Mouse (Mus musculus): ENCODE data around the gene Dynll1. TPM values are rescaled to one million over a fixed set of nuclear protein-coding genes. Genes with fewer than 3 reads are reported as not detected.

Dynll1 gene
- polyA plus RNA-seq, 1 experiment from 2014 or later: 1,617 TPM

DNA sequence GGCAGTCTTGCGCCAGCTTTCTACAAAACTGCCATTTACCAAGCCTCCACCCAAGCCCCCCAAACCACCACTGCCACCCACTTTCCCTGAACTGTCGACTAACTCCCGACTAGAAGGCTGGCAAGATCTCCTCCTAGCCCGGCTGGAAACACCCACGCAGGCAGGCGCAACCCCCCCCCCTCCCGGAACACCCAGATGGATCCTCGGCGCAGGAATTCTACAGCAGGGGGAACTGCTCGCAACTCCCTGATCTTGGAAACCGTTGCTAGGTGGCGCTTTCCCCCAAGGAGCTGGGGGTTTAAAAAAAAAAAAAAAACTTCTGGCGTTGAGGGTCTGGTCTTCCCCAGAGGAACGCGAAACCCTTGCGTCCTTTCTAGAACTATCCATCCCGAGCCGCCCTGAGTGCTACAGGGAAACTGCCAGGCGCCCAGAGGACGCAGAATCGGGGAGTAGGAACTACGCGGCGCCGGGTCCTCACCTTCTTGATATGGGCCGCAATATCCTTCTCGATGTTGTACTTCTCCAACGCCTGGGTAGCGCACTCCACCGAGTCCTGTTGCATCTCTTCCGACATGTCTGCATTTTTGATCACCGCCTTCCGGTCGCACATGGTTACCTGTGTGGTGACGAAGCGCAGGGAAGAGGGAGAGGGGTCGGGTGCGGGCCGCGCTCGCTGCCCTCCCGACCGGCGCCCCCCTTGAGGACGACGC, 609 bp downstream of the Dynll1 start:
- ATAC-seq (replicated peaks; ENCODE audit: low FRiP score): no peak; the same call in 1 of the 2 replicates

DNA sequence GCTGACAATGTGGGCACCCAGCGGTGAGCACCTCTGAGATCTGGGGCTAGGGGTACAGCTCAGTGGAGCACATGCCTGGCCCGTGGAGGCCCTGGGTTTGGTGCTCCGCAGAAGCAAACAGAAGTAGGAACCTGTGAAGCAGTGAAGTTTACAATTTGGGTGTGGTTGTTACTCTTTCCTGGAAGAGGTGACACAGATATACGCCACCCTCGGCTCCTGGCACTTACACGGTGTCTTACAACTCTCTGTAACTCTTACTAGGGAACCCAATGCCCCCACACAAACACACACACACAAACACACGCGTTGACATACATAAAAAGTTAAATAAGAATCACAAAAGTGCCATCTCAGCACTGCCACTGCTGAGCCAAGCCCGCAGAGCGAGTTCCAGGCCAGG, 4.5 kb downstream of the Dynll1 start:
- WGBS: 79% methylated on average over 10 of the region's 10 CpGs
- no peaks in the 10 kb centered on the region for H3K9me3 ChIP-seq (replicated peaks)
- ATAC-seq (replicated peaks; ENCODE audit: low FRiP score): no peak
- no peak overlapping the region for H3K4me3 ChIP-seq (replicated peaks)
- H3K36me3 ChIP-seq: peaks cover 81% of the 10 kb centered on the region
- no peak overlapping the region for H3K9ac ChIP-seq
- no peak overlapping the region for H3K4me2 ChIP-seq
- H3K4me1 ChIP-seq: peaks cover 27% of the 10 kb centered on the region
- H3K27ac ChIP-seq: 0 out of 2 replicates have a peak overlapping the region, but pooled peaks have one; percentile 14
- H3K27me3 ChIP-seq: no peaks in the 10 kb centered on the region

More for the DNA sequence above, 609 bp downstream of the Dynll1 start:
- Histone ChIP-seq H3K4me2 (peak overlapping the region; percentile 71), H3K4me1 (peaks cover 38% of the 10 kb centered on the region), H3K36me3 (peaks cover 44% of the 10 kb centered on the region), H3K27ac (peak overlapping the region; percentile 95), H3K9me3 (replicated peaks) (no peaks in the 10 kb centered on the region), H3K4me3 (replicated peaks) (peak overlapping the region; percentile 77), H3K27me3 (no peaks in the 10 kb centered on the region), H3K9ac (peak overlapping the region; percentile 78)
- under 1% methylated on average over 46 of the region's 46 CpGs for WGBS

DNA sequence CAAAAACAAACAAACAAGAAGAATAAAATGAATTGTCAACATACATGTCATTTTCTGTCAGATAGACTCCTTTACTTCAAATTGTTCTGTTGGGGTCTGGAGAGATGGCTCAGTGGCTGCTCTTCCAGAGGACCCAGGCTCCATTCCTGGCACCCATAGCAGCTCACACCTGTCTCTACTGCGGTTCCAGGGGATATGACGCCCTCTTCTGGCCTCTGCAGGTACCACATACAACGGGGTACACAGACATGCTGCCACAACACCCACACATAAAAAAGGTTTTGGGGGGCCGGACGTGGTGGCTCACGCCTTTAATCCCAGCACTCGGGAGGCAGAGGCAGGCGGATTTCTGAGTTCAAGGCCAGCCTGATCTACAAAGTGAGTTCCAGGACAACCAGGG, 6.6 kb downstream of the Dynll1 start:
- ATAC-seq (replicated peaks; ENCODE audit: low FRiP score): no peak
- WGBS: 90% methylated on average over 8 of the region's 8 CpGs
- Histone ChIP-seq H3K9ac (no peak overlapping the region), H3K27ac (no peak overlapping the region), H3K27me3 (no peaks in the 10 kb centered on the region), H3K4me2 (no peak overlapping the region), H3K4me1 (peaks cover 21% of the 10 kb centered on the region), H3K4me3 (replicated peaks) (no peak overlapping the region), H3K9me3 (replicated peaks) (no peaks in the 10 kb centered on the region), H3K36me3 (peaks cover 98% of the 10 kb centered on the region)

DNA sequence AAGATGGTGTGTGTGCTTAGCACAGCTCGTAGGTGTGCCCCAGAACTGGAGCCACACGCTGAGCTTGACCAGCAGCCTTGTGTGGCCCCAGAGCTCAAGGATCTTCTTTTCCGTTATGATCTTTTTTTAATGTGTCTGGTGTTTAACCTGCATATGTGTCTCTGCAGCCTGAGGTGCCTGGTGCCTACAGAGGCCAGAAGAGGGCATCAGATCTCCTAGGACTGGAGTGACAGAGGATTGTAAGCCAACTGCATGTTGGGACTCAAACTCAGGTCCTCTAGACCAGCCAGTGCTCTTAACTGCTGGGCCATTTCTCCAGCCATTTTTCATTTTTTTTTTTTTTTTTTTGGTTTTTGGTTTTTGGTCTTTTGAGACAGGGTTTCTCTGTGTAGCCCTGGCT, 16.1 kb downstream of the Dynll1 start:
- H3K9ac ChIP-seq: no peak overlapping the region
- 91% methylated on average over 3 of the region's 3 CpGs for WGBS
- no peaks in the 10 kb centered on the region for H3K27me3 ChIP-seq
- H3K36me3 ChIP-seq: peaks cover 58% of the 10 kb centered on the region
- no peak overlapping the region for H3K4me3 ChIP-seq (replicated peaks)
- H3K4me2 ChIP-seq: no peak overlapping the region
- peaks cover 9% of the 10 kb centered on the region for H3K4me1 ChIP-seq
- no peaks in the 10 kb centered on the region for H3K9me3 ChIP-seq (replicated peaks)
- H3K27ac ChIP-seq: no peak overlapping the region
- ATAC-seq (replicated peaks; ENCODE audit: low FRiP score): no peak

DNA sequence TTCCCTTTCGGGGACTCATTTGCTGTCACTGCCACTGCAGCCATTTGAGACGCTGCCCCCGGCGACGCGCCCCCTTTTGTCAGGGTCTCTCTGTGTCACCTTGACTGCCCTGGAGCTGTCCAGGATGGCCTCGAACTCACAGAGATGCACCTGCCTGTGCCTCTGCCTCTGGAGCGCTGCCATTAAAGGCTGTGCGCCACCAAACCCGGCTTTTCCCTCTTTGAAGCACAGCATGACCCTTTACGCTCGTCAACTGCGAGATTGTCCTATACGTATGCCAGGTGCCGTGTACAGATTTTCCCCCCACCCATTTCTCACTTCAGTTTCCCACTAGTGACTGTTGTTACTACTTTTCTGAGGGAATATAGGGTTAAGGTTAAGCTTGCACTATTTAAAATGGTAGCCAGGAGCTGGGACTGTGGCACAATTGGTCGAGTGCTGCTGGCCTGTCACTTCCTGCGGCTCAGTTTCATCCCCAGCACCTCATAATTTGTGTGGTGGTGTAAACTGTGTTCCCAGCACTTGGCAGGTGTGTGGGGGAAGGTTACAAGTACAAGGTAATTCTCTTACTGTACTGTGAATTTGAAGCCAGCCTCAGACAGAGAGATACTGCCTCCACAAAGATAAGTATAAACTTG, 20.6 kb downstream of the Dynll1 start:
- H3K9ac ChIP-seq: peak overlapping the region; percentile 88
- H3K27me3 ChIP-seq: no peaks in the 10 kb centered on the region
- no peak; the same call in 1 of the 2 replicates for ATAC-seq (replicated peaks; ENCODE audit: low FRiP score)
- peak overlapping the region; percentile 83 for H3K4me2 ChIP-seq
- H3K4me1 ChIP-seq: peaks cover 9% of the 10 kb centered on the region
- 5% methylated on average over 17 of the region's 17 CpGs for WGBS
- peak overlapping the region; percentile 98 for H3K4me3 ChIP-seq (replicated peaks)
- H3K27ac ChIP-seq: peak overlapping the region; percentile 66
- no peaks in the 10 kb centered on the region for H3K9me3 ChIP-seq (replicated peaks)
- peaks cover 21% of the 10 kb centered on the region for H3K36me3 ChIP-seq

DNA sequence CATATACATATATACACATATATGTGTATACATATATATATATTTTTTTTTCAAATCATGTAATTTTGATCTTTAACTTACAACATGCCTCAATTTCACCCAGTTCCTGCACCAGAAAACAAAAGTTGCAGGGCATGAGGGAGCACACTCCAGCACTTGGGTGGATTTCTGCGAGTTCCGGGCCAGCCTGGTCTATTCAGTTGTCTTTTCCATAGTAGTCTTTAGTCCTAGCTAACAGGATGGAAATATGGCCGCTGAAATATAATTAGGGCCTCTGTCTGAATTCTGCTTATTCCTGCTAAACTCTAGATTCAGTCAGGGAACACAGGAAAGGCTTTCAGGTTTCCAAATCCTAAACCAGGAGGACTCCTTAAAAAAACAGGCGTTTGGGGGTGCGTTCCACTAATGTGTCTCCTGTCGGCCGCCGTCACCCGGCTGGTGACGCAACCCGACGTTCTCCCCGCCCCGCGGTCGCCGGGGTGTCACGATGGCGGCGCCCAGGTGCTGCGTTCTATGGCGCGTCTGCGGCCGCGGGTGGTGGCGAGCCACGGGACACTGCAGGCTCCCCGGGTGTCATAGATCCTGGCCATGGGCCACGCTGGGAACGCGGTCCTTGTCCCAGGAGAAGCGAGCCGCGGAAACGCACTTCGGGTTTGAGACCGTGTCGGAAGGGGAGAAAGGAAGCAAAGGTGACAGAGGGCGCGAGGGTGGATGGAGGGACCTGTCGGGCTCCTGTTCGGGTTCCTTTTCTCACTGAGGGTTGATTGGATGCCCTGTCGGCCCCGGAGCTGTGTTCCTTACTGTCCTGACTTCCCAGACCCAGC, 21.4 kb downstream of the Dynll1 start, which contains the start of gene Coq5:
Coq5 (plus strand) TSS at position 441 of the 824 bp plus-strand sequence.
- Histone ChIP-seq H3K4me2 (peak within 1 kb of the TSS; percentile 83), H3K36me3 (peaks cover 14% of the 10 kb centered on the region), H3K9me3 (replicated peaks) (no peaks in the 10 kb centered on the region), H3K4me1 (peaks cover 9% of the 10 kb centered on the region), H3K9ac (peak within 1 kb of the TSS; percentile 88), H3K27me3 (no peaks in the 10 kb centered on the region), H3K4me3 (replicated peaks) (peak within 1 kb of the TSS; percentile 98), H3K27ac (peak within 1 kb of the TSS; percentile 66)
- 4% methylated on average over 45 of the region's 45 CpGs for WGBS
- ATAC-seq (replicated peaks; ENCODE audit: low FRiP score): peak; percentile 68

DNA sequence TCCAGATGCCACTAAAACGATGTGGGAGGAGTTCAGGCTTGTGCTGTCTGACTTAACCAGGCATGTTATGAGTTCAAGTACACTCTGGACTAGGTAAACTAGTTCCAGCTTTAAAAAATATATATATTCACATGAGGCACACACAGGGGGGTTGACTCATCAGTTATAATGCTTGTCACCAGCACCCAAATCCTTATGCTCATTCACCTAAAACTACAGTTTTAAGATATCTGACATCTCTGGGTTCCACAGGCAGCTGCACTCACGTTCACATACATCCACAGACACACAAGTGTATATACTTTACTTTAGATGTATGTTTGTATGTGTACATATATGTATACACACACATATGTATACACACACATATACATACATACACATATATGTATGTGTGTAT, 22.0 kb downstream of the Dynll1 start:
- Histone ChIP-seq H3K9me3 (replicated peaks) (no peaks in the 10 kb centered on the region), H3K4me3 (replicated peaks) (no peak overlapping the region), H3K36me3 (peaks cover 7% of the 10 kb centered on the region), H3K4me2 (no peak overlapping the region), H3K9ac (no peak overlapping the region), H3K4me1 (peaks cover 9% of the 10 kb centered on the region), H3K27me3 (no peaks in the 10 kb centered on the region), H3K27ac (no peak overlapping the region)
- 61% methylated on average over 2 of the region's 2 CpGs for WGBS
- no peak for ATAC-seq (replicated peaks; ENCODE audit: low FRiP score)

DNA sequence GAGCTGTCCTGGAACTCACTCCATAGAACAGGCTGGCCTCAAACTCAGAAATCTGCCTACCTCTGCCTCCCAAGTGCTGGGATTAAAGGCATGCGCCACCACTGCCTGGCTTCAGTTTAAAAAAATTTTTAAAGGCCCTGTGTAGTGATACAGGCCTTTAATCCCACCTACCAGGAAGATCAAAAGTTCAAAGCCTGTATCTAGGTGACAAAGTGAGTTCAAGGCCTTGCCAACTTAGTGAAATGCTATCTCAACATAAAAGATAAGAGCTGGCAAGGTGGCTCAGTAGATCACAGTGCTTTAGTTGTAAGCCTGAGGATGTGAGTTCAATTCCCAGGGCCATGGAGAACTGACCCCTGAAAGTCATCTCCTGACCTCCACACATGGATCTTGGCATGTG, 22.7 kb downstream of the Dynll1 start:
- Histone ChIP-seq H3K9me3 (replicated peaks) (no peaks in the 10 kb centered on the region), H3K4me2 (no peak overlapping the region), H3K4me1 (peaks cover 14% of the 10 kb centered on the region), H3K9ac (no peak overlapping the region), H3K36me3 (peaks cover under 1% of the 10 kb centered on the region; the same call in 1 of the 2 replicates), H3K27me3 (no peaks in the 10 kb centered on the region), H3K27ac (no peak overlapping the region), H3K4me3 (replicated peaks) (no peak overlapping the region)
- no peak for ATAC-seq (replicated peaks; ENCODE audit: low FRiP score)
- 91% methylated on average over 1 of the region's 1 CpGs for WGBS

DNA sequence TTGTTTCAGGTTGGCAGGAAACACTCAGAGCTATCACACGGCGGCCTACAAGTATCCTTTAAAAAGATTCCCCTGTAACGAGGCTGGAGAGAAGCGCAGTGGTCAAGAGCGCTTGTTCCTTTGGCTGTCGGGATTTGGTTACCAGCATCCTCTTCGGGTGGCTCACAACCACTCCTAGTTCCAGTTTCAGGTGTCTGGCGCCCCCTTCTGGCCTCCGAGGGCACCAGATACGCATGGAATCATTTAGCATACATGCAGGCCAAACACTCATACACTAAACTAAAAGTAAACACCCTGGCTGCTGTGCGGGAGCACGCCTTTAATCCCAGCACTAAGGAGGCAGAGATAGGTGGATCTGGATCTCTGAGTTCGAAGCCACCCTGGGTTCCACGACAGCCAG, 24.8 kb downstream of the Dynll1 start:
- H3K4me1 ChIP-seq: peaks cover 17% of the 10 kb centered on the region
- H3K4me2 ChIP-seq: no peak overlapping the region
- H3K4me3 ChIP-seq (replicated peaks): no peak overlapping the region
- no peaks in the 10 kb centered on the region for H3K27me3 ChIP-seq
- H3K9me3 ChIP-seq (replicated peaks): no peaks in the 10 kb centered on the region
- H3K9ac ChIP-seq: no peak overlapping the region
- 44% methylated on average over 14 of the region's 14 CpGs for WGBS
- no peak overlapping the region for H3K27ac ChIP-seq
- ATAC-seq (replicated peaks; ENCODE audit: low FRiP score): no peak
- no peaks in the 10 kb centered on the region for H3K36me3 ChIP-seq

DNA sequence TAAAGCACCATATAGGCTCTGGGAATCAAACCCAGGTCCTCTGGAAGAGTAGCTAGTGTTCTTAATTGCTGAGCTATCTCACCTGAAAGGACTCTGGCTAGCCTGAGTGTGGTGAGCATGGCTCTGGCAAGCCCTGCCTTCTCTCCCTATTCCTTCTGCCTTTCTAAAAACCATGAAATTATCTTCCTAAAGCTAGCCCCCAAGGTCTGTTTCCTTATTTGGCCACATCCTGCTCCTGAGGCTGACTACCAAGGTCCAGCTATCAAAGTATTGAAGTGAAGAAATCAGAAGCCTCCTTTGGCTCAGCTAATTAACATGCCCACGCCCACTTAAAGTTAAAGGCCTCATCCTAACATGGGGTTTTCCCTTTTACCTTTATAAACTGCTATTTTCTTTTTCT, 26.0 kb downstream of the Dynll1 start:
- no peaks in the 10 kb centered on the region for H3K27me3 ChIP-seq
- no peak overlapping the region for H3K4me3 ChIP-seq (replicated peaks)
- H3K36me3 ChIP-seq: peaks cover 3% of the 10 kb centered on the region
- no peak overlapping the region for H3K27ac ChIP-seq
- ATAC-seq (replicated peaks; ENCODE audit: low FRiP score): no peak
- no peaks in the 10 kb centered on the region for H3K9me3 ChIP-seq (replicated peaks)
- no peak overlapping the region for H3K4me2 ChIP-seq
- 96% methylated on average over 1 of the region's 1 CpGs for WGBS
- H3K4me1 ChIP-seq: peaks cover 24% of the 10 kb centered on the region
- H3K9ac ChIP-seq: no peak overlapping the region

DNA sequence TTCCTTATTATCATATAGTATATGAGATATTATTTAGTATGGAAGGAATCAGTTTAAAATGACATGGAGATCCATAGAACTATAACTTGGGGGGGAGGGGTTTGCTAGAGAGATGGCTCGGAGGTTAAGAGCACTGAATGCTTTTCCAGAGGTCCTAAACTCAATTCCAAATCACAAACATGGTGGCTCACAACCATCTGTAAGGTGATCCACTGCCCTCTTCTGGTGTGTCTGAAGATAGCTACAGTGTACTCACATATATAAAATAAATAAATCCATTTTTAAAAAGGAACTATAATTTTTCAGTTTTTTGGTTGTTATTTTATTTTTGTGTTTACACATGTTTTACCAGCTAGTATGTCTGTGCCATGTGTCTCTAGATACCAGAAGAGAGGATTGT, 26.4 kb downstream of the Dynll1 start:
- Histone ChIP-seq H3K4me2 (no peak overlapping the region), H3K4me3 (replicated peaks) (no peak overlapping the region), H3K27ac (no peak overlapping the region), H3K9ac (no peak overlapping the region), H3K27me3 (no peaks in the 10 kb centered on the region), H3K36me3 (peaks cover 7% of the 10 kb centered on the region), H3K4me1 (peaks cover 28% of the 10 kb centered on the region), H3K9me3 (replicated peaks) (no peaks in the 10 kb centered on the region)
- 71% methylated on average over 1 of the region's 1 CpGs for WGBS
- no peak for ATAC-seq (replicated peaks; ENCODE audit: low FRiP score)
